Mouse (Mus musculus) heart, embryonic 10.5 days (tissue): ENCODE measurements around the gene Pigyl. TPM values are rescaled to one million over a fixed set of nuclear protein-coding genes. Genes with fewer than 3 reads are reported as not detected.

Source experiments
- DNase-seq: peaks from one replicate; pipeline ENCODE4 v3.0.0-alpha.2; 2017; ENCODE audit warnings: low spot score
- H3K27ac ChIP-seq: fragments of 300-500 bp; sonication (generic); 2 replicates; pipeline ENCODE4 v1.5.1; 2016; ENCODE audit warnings: mild to moderate bottlenecking
- H3K27me3 ChIP-seq: fragments of 300-500 bp; sonication (generic); 2 replicates; pipeline ENCODE4 v1.6.1; 2016; ENCODE audit warnings: mild to moderate bottlenecking; ENCODE audit not compliant: poor library complexity, insufficient read depth, severe bottlenecking
- H3K36me3 ChIP-seq: fragments of 300-500 bp; sonication (generic); 2 replicates; pipeline ENCODE4 v1.6.1; 2016; ENCODE audit warnings: mild to moderate bottlenecking, moderate library complexity
- H3K4me1 ChIP-seq: fragments of 300-500 bp; sonication (generic); 2 replicates; pipeline ENCODE4 v1.6.1; 2016; ENCODE audit warnings: mild to moderate bottlenecking
- H3K4me3 ChIP-seq: fragments of 300-500 bp; sonication (generic); 2 replicates; pipeline ENCODE4 v1.5.1; 2016; ENCODE audit warnings: mild to moderate bottlenecking, moderate library complexity
- H3K9me3 ChIP-seq: fragments of 300-500 bp; sonication (generic); 2 replicates; pipeline ENCODE4 v1.6.1; 2016; ENCODE audit warnings: mild to moderate bottlenecking, moderate library complexity
- WGBS: fragments of 180-500 bp; shearing (Covaris S2); methylation state at CpG from one replicate; pipeline ENCODE4 v1.1.7; 2016; 5-methylcytosine and 5-hydroxymethylcytosine counted together
- polyA plus RNA-seq: library from polyadenylated mRNA; unstranded; fragments of >200 nt; fragmentation: Nextera tagmentation; extraction: Ambion mirVana; gene quantifications from 2 replicates; pipeline ENCODE4 v1.2.1, GENCODE M21; 2016

Gene Pigyl
- 44.7 and 60.3 TPM in 2 replicates for polyA plus RNA-seq

- Histone ChIP-seq H3K4me3 (peak within 1 kb of the TSS; percentile 83), H3K36me3 (peaks cover 11% of the 10 kb centered on the region), H3K27ac (peak within 1 kb of the TSS; percentile 96), H3K9me3 (no peaks in the 10 kb centered on the region), H3K27me3 (peaks cover 15% of the 10 kb centered on the region), H3K4me1 (peaks cover 19% of the 10 kb centered on the region)
- under 1% methylated on average over 65 of the region's 65 CpGs for WGBS
- peak; percentile 99 for DNase-seq
Observed at GRCm38 (mm10) chr9:22156497-22157245, at the start of gene Pigyl. Gene Pigyl, plus strand, starts transcription at chr9:22156846.

GRCm38 (mm10) chr9:22108194-22108593 lies 48.5 kb upstream of the Pigyl start:
- no peaks in the 10 kb centered on the region for H3K27me3 ChIP-seq
- no peak overlapping the region for H3K27ac ChIP-seq
- DNase-seq = no peak
- H3K4me1 ChIP-seq = no peaks in the 10 kb centered on the region
- no peaks in the 10 kb centered on the region for H3K9me3 ChIP-seq
- peaks cover 96% of the 10 kb centered on the region for H3K36me3 ChIP-seq
- no peak overlapping the region for H3K4me3 ChIP-seq
- WGBS = 88% methylated on average over 9 of the region's 9 CpGs

DNA sequence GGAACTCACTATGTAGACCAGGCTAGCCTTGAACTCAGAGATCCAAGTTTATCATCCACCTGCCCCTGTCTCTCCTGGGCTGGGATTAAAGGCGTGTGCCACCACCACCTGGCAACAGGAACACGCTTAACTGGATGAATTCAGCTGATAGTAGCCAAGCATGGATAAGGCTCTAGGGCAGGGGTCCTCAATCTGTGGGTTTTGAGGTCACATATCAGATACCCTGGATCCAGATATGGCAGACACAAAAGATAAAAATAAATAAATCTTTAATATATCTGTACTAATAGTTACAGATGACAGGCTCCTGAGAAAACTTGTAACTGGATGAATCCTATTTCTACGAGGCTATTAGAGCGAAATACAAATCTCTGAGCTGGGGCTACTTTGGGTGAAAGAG lies 41.0 kb upstream of the Pigyl start:
- 92% methylated on average over 4 of the region's 4 CpGs for WGBS
- Histone ChIP-seq H3K9me3 (no peaks in the 10 kb centered on the region), H3K4me3 (peak overlapping the region; percentile 94; the same call in 1 of the 2 replicates), H3K4me1 (peaks cover 15% of the 10 kb centered on the region), H3K27ac (no peak overlapping the region), H3K36me3 (peaks cover 37% of the 10 kb centered on the region), H3K27me3 (no peaks in the 10 kb centered on the region)
- DNase-seq = no peak

DNA sequence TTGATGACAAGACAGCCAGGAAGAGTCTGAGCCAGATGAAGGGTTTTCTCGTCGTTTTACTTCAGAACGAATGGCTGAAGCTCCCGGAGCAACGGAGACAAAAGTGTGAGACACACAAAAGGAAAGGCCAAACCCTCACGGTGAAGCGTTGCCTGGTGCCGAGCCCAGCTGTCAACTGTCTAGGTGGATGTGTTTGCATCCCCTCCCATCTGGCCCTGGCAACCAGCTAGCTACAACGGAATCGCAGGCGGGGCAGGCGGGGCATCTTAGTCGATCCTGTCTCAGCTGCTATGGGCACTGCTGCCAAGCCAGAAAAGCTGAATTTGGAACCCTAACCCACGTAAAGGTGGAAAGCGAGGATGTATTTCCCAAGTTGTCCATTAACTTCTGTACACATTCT lies 40.6 kb upstream of the Pigyl start:
- Histone ChIP-seq H3K27ac (peak overlapping the region; percentile 92), H3K9me3 (no peaks in the 10 kb centered on the region), H3K4me3 (peak overlapping the region; percentile 94), H3K27me3 (no peaks in the 10 kb centered on the region), H3K4me1 (peaks cover 15% of the 10 kb centered on the region), H3K36me3 (peaks cover 35% of the 10 kb centered on the region)
- WGBS = 37% methylated on average over 15 of the region's 15 CpGs
- no peak for DNase-seq

DNA sequence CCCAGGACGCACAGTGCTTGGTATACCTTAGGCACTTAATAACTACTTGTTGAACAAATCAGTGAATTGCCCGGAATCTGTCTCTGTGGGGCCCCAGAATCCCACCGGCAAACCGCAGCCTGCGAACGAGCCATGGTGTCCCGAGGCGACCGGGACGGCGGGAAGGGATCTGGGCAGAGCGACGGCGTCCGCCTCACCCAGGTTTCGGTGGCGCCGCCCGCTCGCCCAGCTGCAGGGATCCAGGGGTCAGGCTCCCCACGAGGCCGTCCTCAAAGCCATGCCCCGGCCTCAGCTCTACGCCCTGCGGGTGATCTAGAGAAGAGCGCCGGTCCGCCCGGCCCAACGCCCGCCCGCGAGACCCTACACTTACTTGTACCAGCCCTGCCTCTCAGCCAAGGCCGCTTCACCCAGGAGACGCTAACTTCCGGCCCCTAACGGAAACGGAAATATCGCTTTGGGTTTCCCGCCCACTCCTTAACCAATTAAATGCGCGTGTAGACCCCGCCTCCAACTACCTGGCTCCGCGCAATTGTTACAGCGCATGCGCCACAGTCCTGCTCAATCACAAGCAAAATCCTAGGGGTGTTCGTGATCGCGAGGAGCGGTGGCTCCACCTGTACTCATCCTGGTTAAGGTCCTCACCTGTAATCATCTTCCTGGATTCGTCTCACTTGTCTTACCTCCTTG lies 39.8 kb upstream of the Pigyl start, which contains the start of gene Elof1:
Gene Elof1, minus strand, starts transcription at position 433 of the 687 bp plus-strand sequence.
- no peaks in the 10 kb centered on the region for H3K27me3 ChIP-seq
- under 1% methylated on average over 52 of the region's 52 CpGs for WGBS
- DNase-seq = peak; percentile 98

GRCm38 (mm10) chr9:22117754-22118456 lies 38.7 kb upstream of the Pigyl start:
- Histone ChIP-seq H3K9me3 (no peaks in the 10 kb centered on the region), H3K4me3 (peak overlapping the region; percentile 94), H3K36me3 (peaks cover 16% of the 10 kb centered on the region), H3K27me3 (no peaks in the 10 kb centered on the region), H3K27ac (peak overlapping the region; percentile 92), H3K4me1 (peaks cover 15% of the 10 kb centered on the region)
- peak; percentile 85 for DNase-seq
- 41% methylated on average over 10 of the region's 10 CpGs for WGBS

More for the DNA sequence above, 39.8 kb upstream of the Pigyl start, which contains the start of gene Elof1:
- peaks cover 15% of the 10 kb centered on the region for H3K4me1 ChIP-seq
- H3K36me3 ChIP-seq = peaks cover 27% of the 10 kb centered on the region
- peak within 1 kb of the TSS; percentile 94 for H3K4me3 ChIP-seq
- H3K27ac ChIP-seq = peak within 1 kb of the TSS; percentile 92
- no peaks in the 10 kb centered on the region for H3K9me3 ChIP-seq

GRCm38 (mm10) chr9:22119543-22119942 lies 37.1 kb upstream of the Pigyl start:
- Histone ChIP-seq H3K4me1 (peaks cover 15% of the 10 kb centered on the region), H3K36me3 (0 out of 2 replicates have a peak, but pooled peaks cover 2% of the 10 kb centered on the region), H3K4me3 (no peak overlapping the region), H3K27ac (no peak overlapping the region), H3K9me3 (no peaks in the 10 kb centered on the region), H3K27me3 (no peaks in the 10 kb centered on the region)
- WGBS = 89% methylated on average over 4 of the region's 4 CpGs
- DNase-seq = no peak

GRCm38 (mm10) chr9:22121545-22121944 lies 35.1 kb upstream of the Pigyl start:
- Histone ChIP-seq H3K4me1 (peaks cover 7% of the 10 kb centered on the region; the same call in 1 of the 2 replicates), H3K9me3 (no peaks in the 10 kb centered on the region), H3K27me3 (no peaks in the 10 kb centered on the region), H3K4me3 (no peak overlapping the region), H3K27ac (no peak overlapping the region), H3K36me3 (no peaks in the 10 kb centered on the region)
- DNase-seq = no peak

GRCm38 (mm10) chr9:22122005-22122404 lies 34.6 kb upstream of the Pigyl start:
- Histone ChIP-seq H3K27ac (no peak overlapping the region), H3K4me3 (no peak overlapping the region), H3K9me3 (no peaks in the 10 kb centered on the region), H3K36me3 (no peaks in the 10 kb centered on the region), H3K27me3 (0 out of 2 replicates have a peak, but pooled peaks cover 3% of the 10 kb centered on the region), H3K4me1 (peaks cover 7% of the 10 kb centered on the region; the same call in 1 of the 2 replicates)
- no peak for DNase-seq
- WGBS = 63% methylated on average over 3 of the region's 3 CpGs

DNA sequence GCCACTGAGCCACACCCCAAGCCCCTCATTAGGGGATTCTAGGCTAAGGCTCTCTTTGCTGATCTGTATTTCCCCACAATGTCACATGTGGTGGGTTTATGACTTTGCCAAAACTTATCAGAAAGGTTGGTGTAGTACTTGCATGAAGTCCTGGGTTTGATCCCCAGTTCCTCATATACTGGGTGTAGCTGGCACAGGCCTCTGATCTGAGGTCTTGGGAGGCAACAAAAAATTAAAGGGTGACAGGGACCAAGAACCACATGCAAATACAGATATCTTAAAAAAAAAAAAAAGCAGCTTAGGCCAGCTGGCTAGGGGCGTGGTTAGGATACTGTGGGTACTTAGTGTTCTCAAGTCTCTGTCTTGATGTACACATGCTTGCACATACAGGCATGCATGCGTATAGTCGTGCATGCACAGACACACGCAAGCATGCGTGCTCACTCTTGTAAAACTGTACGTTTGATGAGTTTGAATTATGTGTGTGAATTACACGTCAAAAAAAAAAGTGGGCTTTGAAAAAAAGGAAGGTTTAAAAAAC lies 33.5 kb upstream of the Pigyl start:
- Histone ChIP-seq H3K9me3 (no peaks in the 10 kb centered on the region), H3K36me3 (no peaks in the 10 kb centered on the region), H3K4me1 (no peaks in the 10 kb centered on the region), H3K4me3 (no peak overlapping the region), H3K27me3 (0 out of 2 replicates have a peak, but pooled peaks cover 3% of the 10 kb centered on the region), H3K27ac (no peak overlapping the region)
- WGBS = 84% methylated on average over 7 of the region's 7 CpGs
- no peak for DNase-seq

- no peak overlapping the region for H3K27ac ChIP-seq
- no peaks in the 10 kb centered on the region for H3K4me1 ChIP-seq
- H3K9me3 ChIP-seq = no peaks in the 10 kb centered on the region
- H3K4me3 ChIP-seq = no peak overlapping the region
- 0 out of 2 replicates have a peak, but pooled peaks cover 3% of the 10 kb centered on the region for H3K27me3 ChIP-seq
- no peaks in the 10 kb centered on the region for H3K36me3 ChIP-seq
- no peak for DNase-seq
- 87% methylated on average over 3 of the region's 3 CpGs for WGBS
Observed at GRCm38 (mm10) chr9:22124169-22124568, 32.5 kb upstream of the Pigyl start.

GRCm38 (mm10) chr9:22125246-22126027 lies 31.2 kb upstream of the Pigyl start:
- Histone ChIP-seq H3K4me3 (no peak overlapping the region), H3K9me3 (no peaks in the 10 kb centered on the region), H3K27me3 (peaks cover 9% of the 10 kb centered on the region; the same call in 1 of the 2 replicates), H3K27ac (no peak overlapping the region), H3K4me1 (peaks cover 3% of the 10 kb centered on the region; the same call in 1 of the 2 replicates), H3K36me3 (no peaks in the 10 kb centered on the region)
- DNase-seq = no peak
- 88% methylated on average over 15 of the region's 15 CpGs for WGBS
